Mouse (Mus musculus): ENCODE measurements around the gene Spr. TPM values are rescaled to one million over a fixed set of nuclear protein-coding genes. Genes with fewer than 3 reads are reported as not detected.

The Spr gene
- polyA plus RNA-seq (2015; fragmentation: Illumina TruSeq; extraction: RNeasy Lipid Tissue Mini Kit (QIAGEN cat#74804); ENCODE audit: insufficient read depth, low read depth, low replicate concordance): 11.7 TPM

DNA sequence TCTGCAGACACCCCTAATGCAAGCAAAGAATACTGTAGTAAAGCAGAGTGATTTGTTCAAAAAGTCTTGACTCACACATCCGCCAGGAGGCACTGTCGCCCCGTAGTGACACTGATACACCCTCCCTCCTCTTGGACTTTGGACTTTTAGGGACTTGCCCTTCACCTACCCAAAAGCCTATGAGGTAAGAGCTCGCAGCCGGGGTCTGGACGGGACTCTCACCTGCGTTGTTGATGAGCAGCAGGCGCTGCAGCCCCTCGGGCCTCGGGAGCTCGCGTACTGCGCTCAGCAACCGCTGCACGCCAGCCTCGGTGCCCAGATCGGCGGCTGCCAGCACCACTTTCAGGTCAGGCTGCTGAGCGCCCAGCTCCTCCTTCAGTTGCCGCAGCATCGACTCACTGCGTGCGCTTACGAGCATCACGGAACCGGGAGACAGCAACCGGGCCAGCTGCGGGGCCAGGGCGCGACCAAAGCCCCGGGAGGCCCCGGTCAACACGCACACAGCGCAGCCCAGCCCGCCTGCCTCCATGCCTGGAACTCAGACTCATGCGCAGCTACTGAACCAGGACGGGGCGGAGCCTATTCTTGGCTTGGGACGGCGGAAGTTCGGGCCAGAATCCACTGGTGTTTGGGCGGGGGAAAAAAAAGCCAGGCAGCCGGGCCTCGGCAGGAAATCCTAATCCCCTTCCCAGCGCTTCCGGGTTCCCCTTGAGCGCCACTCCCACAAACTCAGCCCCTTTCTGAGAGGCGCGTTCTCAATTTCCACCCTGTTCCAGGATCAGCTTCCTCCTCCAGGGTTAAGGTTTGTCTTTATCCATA lies at the start of gene Spr:
Spr (minus strand) TSS at position 550 of the 819 bp plus-strand sequence.

Other genes with a start within 250 kb of the Spr start
- gene Exoc6b, start 68.3 kb downstream of the Spr start, polyA plus RNA-seq (2015; fragmentation: Illumina TruSeq; extraction: RNeasy Lipid Tissue Mini Kit (QIAGEN cat#74804); ENCODE audit: insufficient read depth, low read depth, low replicate concordance): 5.9 TPM
- not detected for gene Emx1, start 49.7 kb upstream of the Spr start, polyA plus RNA-seq (2015; fragmentation: Illumina TruSeq; extraction: RNeasy Lipid Tissue Mini Kit (QIAGEN cat#74804); ENCODE audit: insufficient read depth, low read depth, low replicate concordance)
- gene Sfxn5, start 195.7 kb upstream of the Spr start, polyA plus RNA-seq (2015; fragmentation: Illumina TruSeq; extraction: RNeasy Lipid Tissue Mini Kit (QIAGEN cat#74804); ENCODE audit: insufficient read depth, low read depth, low replicate concordance): 2.8 TPM
- gene Rab11fip5, start 236.9 kb upstream of the Spr start, polyA plus RNA-seq (2015; fragmentation: Illumina TruSeq; extraction: RNeasy Lipid Tissue Mini Kit (QIAGEN cat#74804); ENCODE audit: insufficient read depth, low read depth, low replicate concordance): 6.9 TPM

Measured in pancreas, adult 10 weeks (tissue).